Mouse (Mus musculus): ENCODE measurements around the gene Epn2. TPM values are rescaled to one million over a fixed set of nuclear protein-coding genes. Genes with fewer than 3 reads are reported as not detected.

The Epn2 gene
- polyA plus RNA-seq, 1 experiment from 2014 or later = 41.0 TPM

DNA sequence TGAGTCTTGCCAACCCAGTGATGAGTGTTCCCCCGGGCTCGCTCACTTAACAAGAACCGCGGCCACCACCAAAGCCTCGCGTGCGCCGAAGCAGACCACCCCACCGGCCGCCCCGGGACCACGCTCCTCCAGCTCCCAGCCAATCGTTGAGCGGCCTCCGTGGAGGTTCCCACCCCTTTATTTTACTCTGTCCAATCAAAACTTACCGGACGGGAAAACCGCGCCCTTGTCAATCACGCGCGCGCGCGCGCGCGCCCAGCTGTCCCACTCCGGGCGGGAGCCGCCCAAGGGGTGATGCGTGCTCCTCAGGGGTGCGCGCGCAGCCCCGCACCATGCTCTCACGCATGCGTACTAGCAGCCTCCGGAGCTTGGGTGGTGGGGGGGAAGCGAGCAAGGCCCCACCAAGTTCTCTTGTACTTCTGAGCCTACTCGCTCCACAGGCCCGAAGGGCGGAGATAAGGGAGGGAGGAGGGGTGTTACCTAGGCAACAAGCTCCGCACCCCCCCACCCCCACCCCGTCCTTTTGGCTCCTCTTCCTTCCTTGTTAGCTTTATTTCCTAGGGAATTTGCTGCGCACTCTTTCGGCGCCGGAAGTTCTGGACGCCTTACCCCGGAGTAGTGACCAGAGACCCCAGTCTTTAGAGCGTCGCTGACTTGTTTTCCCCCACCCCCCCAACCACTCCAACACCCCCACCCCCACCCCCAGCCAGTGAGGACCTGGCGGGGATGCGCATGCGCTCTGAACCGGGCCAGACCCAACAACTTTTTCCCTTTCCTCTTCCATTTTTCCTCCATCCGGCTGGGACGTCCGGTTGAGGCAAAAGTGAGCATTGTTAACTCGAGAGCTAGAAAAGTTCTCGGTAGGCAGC, 85.1 kb downstream of the Epn2 start, which contains the start of gene Mapk7:
Mapk7 (minus strand) TSS at position 278 of the 869 bp plus-strand sequence.
- H3K27ac ChIP-seq (ENCODE audit: low read length) = peak within 1 kb of the TSS; percentile 88
- peaks cover 10% of the 10 kb centered on the region; the same call in 1 of the 2 replicates for H3K4me1 ChIP-seq (ENCODE audit: insufficient read depth, low read depth, low read length)
- H3K4me2 ChIP-seq (replicated peaks; ENCODE audit: low read depth, low read length) = peak within 1 kb of the TSS; percentile 88
- peak within 1 kb of the TSS; percentile 83 for H3K4me3 ChIP-seq (ENCODE audit: low read depth, low read length)
- no peaks in the 10 kb centered on the region for H3K27me3 ChIP-seq (replicated peaks; ENCODE audit: insufficient read depth, low read length)
- TF ChIP-seq EP300 (IDR thresholded peaks at IDR 0.05) = no peak
- TF ChIP-seq CTCF (IDR thresholded peaks at IDR 0.05) = no peak
- H3K9me3 ChIP-seq (ENCODE audit: low read length) = no peaks in the 10 kb centered on the region
- DNase-seq (ENCODE audit: low spot score) (peak; percentile 99), ATAC-seq (peak; percentile 93)
- peak within 1 kb of the TSS; percentile 69 for H3K9ac ChIP-seq (replicated peaks; ENCODE audit: low read depth)
- WGBS = 0% methylated on average over 54 of the region's 62 CpGs
- H3K36me3 ChIP-seq (ENCODE audit: insufficient read depth, low read length) = peaks cover 13% of the 10 kb centered on the region; the same call in 1 of the 2 replicates

- Histone ChIP-seq H3K9me3 (ENCODE audit: low read length) (no peaks in the 10 kb centered on the region), H3K9ac (replicated peaks; ENCODE audit: low read depth) (peak overlapping the region; percentile 69), H3K27ac (ENCODE audit: low read length) (peak overlapping the region; percentile 84), H3K4me3 (ENCODE audit: low read depth, low read length) (peak overlapping the region; percentile 83), H3K27me3 (replicated peaks; ENCODE audit: insufficient read depth, low read length) (no peaks in the 10 kb centered on the region), H3K4me1 (ENCODE audit: insufficient read depth, low read depth, low read length) (peaks cover 10% of the 10 kb centered on the region; the same call in 1 of the 2 replicates), H3K4me2 (replicated peaks; ENCODE audit: low read depth, low read length) (peak overlapping the region; percentile 88), H3K36me3 (ENCODE audit: insufficient read depth, low read length) (peaks cover 21% of the 10 kb centered on the region; the same call in 1 of the 2 replicates)
- TF ChIP-seq EP300 (IDR thresholded peaks at IDR 0.05) (no peak), CTCF (IDR thresholded peaks at IDR 0.05) (peak; percentile 17; the same call in 1 of the 2 replicates)
- DNase-seq (ENCODE audit: low spot score) = peak; percentile 25
- WGBS = 1% methylated on average over 41 of the region's 50 CpGs
- ATAC-seq = peak; percentile 45
Observed at GRCm38 (mm10) chr11:61493525-61494128, 85.9 kb downstream of the Epn2 start.

- WGBS = 57% methylated on average over 12 of the region's 12 CpGs
- Histone ChIP-seq H3K27ac (ENCODE audit: low read length) (peak overlapping the region; percentile 84), H3K4me1 (ENCODE audit: insufficient read depth, low read depth, low read length) (peaks cover 10% of the 10 kb centered on the region; the same call in 1 of the 2 replicates)
Observed at GRCm38 (mm10) chr11:61492749-61493401, 86.6 kb downstream of the Epn2 start.

GRCm38 (mm10) chr11:61490944-61491520, 88.5 kb downstream of the Epn2 start:
- no peak for ATAC-seq
- Histone ChIP-seq H3K27ac (ENCODE audit: low read length) (no peak overlapping the region), H3K4me2 (replicated peaks; ENCODE audit: low read depth, low read length) (no peak overlapping the region), H3K4me1 (ENCODE audit: insufficient read depth, low read depth, low read length) (peaks cover 10% of the 10 kb centered on the region; the same call in 1 of the 2 replicates), H3K27me3 (replicated peaks; ENCODE audit: insufficient read depth, low read length) (no peaks in the 10 kb centered on the region), H3K36me3 (ENCODE audit: insufficient read depth, low read length) (peaks cover 26% of the 10 kb centered on the region; the same call in 1 of the 2 replicates), H3K4me3 (ENCODE audit: low read depth, low read length) (no peak overlapping the region), H3K9ac (replicated peaks; ENCODE audit: low read depth) (no peak overlapping the region), H3K9me3 (ENCODE audit: low read length) (no peaks in the 10 kb centered on the region)
- TF ChIP-seq CTCF (IDR thresholded peaks at IDR 0.05) (no peak), EP300 (IDR thresholded peaks at IDR 0.05) (no peak)
- WGBS = 85% methylated on average over 22 of the region's 22 CpGs
- DNase-seq (ENCODE audit: low spot score) = no peak

More at GRCm38 (mm10) chr11:61492749-61493401, 86.6 kb downstream of the Epn2 start:
- peaks cover 24% of the 10 kb centered on the region; the same call in 1 of the 2 replicates for H3K36me3 ChIP-seq (ENCODE audit: insufficient read depth, low read length)
- peak overlapping the region; percentile 88 for H3K4me2 ChIP-seq (replicated peaks; ENCODE audit: low read depth, low read length)
- peak overlapping the region; percentile 69; the same call in 1 of the 2 replicates for H3K9ac ChIP-seq (replicated peaks; ENCODE audit: low read depth)
- DNase-seq (ENCODE audit: low spot score) (peak; percentile 28), ATAC-seq (no peak)
- H3K4me3 ChIP-seq (ENCODE audit: low read depth, low read length) = peak overlapping the region; percentile 83
- TF ChIP-seq CTCF (IDR thresholded peaks at IDR 0.05) (peak; percentile 18; the same call in 1 of the 2 replicates), EP300 (IDR thresholded peaks at IDR 0.05) (no peak)
- no peaks in the 10 kb centered on the region for H3K27me3 ChIP-seq (replicated peaks; ENCODE audit: insufficient read depth, low read length)
- H3K9me3 ChIP-seq (ENCODE audit: low read length) = no peaks in the 10 kb centered on the region

DNA sequence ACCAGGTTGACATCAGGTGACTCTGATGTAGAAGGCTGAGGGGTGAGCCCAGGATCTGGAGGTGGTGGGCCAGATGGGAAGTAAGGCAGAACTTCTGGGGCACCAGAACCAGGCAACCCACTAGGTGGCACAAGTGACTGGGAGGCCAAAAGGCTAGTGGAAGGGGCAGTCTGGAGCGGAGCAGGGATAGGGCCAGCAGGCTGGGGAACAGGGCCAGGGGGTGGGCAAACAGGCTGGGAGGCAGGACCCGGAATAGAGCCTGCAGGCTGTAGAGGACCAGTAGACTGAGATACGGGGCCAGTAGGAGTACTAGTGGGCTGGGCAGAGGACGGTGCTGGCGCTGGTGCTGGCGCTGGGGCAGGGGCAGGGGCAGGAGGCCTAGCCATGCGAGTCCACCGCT, 89.6 kb downstream of the Epn2 start:
- Histone ChIP-seq H3K27ac (ENCODE audit: low read length) (no peak overlapping the region), H3K4me2 (replicated peaks; ENCODE audit: low read depth, low read length) (no peak overlapping the region), H3K36me3 (ENCODE audit: insufficient read depth, low read length) (peaks cover 26% of the 10 kb centered on the region; the same call in 1 of the 2 replicates), H3K9me3 (ENCODE audit: low read length) (no peaks in the 10 kb centered on the region), H3K9ac (replicated peaks; ENCODE audit: low read depth) (no peak overlapping the region), H3K4me1 (ENCODE audit: insufficient read depth, low read depth, low read length) (peaks cover 10% of the 10 kb centered on the region; the same call in 1 of the 2 replicates), H3K27me3 (replicated peaks; ENCODE audit: insufficient read depth, low read length) (no peaks in the 10 kb centered on the region), H3K4me3 (ENCODE audit: low read depth, low read length) (no peak overlapping the region)
- ATAC-seq = no peak
- WGBS = 79% methylated on average over 8 of the region's 8 CpGs
- DNase-seq (ENCODE audit: low spot score) = no peak
- peak; percentile 38 for TF ChIP-seq CTCF (IDR thresholded peaks at IDR 0.05)
- no peak for TF ChIP-seq EP300 (IDR thresholded peaks at IDR 0.05)

Data from lung, postnatal 0 days (tissue).